Mouse (Mus musculus) intestine, embryonic 14.5 days (tissue): ENCODE measurements around the gene St14. TPM values are rescaled to one million over a fixed set of nuclear protein-coding genes. Genes with fewer than 3 reads are reported as not detected.

Experiments
- ATAC-seq: fragments of 200-750 bp; cut with Nextera tagmentation; replicated peaks from 2 replicates; pipeline ENCODE4 v1.8.0; 2017; ENCODE audit warnings: low read depth, moderate number of reproducible peaks, moderate TSS enrichment, moderate library complexity; ENCODE audit not compliant: low FRiP score, low TSS enrichment
- DNase-seq: peaks from one replicate; pipeline ENCODE4 v3.0.0-alpha.2; 2018; ENCODE audit warnings: low spot score
- H3K27ac ChIP-seq: fragments of 300-500 bp; sonication (generic); 2 replicates; pipeline ENCODE4 v1.5.1; 2014; ENCODE audit warnings: low read depth, mild to moderate bottlenecking, control low read depth
- H3K27me3 ChIP-seq: fragments of 300-500 bp; sonication (generic); replicated peaks from 2 replicates; pipeline ENCODE4 v1.6.1; 2014; ENCODE audit warnings: low read length, control low read depth; ENCODE audit not compliant: control insufficient read depth, insufficient read depth
- H3K36me3 ChIP-seq: fragments of 300-500 bp; sonication (generic); 2 replicates; pipeline ENCODE4 v1.6.1; 2014; ENCODE audit warnings: low read length, control low read depth; ENCODE audit not compliant: control insufficient read depth, insufficient read depth
- H3K4me1 ChIP-seq: fragments of 300-500 bp; sonication (generic); replicated peaks from 2 replicates; pipeline ENCODE4 v1.6.1; 2014; ENCODE audit warnings: low read length, control low read depth, mixed read lengths; ENCODE audit not compliant: control insufficient read depth, insufficient read depth
- H3K4me2 ChIP-seq: fragments of 300-500 bp; sonication (generic); 2 replicates; pipeline ENCODE4 v1.6.1; 2014; ENCODE audit warnings: low read length
- H3K4me3 ChIP-seq: fragments of 300-500 bp; sonication (generic); 2 replicates; pipeline ENCODE4 v1.5.1; 2014; ENCODE audit warnings: low read depth, low read length, control low read depth, mixed read lengths
- H3K9ac ChIP-seq: fragments of 300-500 bp; sonication (generic); 2 replicates; pipeline ENCODE4 v1.6.1; 2014; ENCODE audit warnings: mild to moderate bottlenecking, low read length
- H3K9me3 ChIP-seq: fragments of 300-500 bp; sonication (generic); 2 replicates; pipeline ENCODE4 v1.6.1; 2016; ENCODE audit warnings: low read length, control low read depth; ENCODE audit not compliant: control insufficient read depth
- WGBS: fragments of 180-500 bp; shearing (Covaris S2); extraction: QIAGEN DNeasy Blood & Tissue Kit; methylation state at CpG from one replicate; pipeline ENCODE4 v1.1.7; 2014; 5-methylcytosine and 5-hydroxymethylcytosine counted together
- polyA plus RNA-seq: library from polyadenylated mRNA; unstranded; fragments of >200 nt; fragmentation: Nextera tagmentation; extraction: Ambion mirVana; gene quantifications from 2 replicates; pipeline ENCODE4 v1.2.1, GENCODE M21; 2014

St14 gene
- polyA plus RNA-seq, 1 experiment from 2014 or later = 60.8 TPM

DNA sequence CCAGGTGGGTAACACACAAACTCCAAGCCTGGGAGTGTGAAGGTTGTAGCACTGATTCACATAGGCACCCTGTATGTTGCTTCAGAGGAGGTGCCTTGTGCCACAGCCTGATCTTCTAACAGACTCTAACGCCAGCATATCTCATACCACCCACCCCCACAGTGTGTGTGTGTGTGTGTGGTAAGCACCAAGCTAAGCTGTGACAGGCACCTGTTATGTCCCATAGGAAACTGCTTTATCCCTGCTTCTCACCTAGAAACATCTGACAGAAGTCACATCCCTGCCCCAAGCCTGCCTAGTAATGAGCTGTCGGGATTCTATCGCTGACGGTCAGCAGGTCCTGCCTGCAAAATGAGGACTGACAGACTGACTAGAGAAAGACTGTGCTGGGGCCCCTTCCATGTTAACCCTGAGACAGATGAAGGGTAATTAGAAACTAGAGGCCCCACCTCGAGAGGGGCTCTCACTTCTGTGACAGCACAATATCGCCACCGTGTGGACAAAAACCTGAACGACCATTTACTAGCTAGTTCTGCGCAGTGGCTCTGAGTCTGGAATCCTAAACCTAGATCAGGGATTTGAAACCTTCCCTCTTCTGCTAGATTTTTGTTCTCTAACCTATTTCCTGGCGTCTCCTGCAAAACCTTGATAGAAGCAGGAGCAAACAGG is 45.4 kb downstream of the St14 start:
- no peak overlapping the region for H3K27ac ChIP-seq
- ATAC-seq = peak; percentile 47; the same call in 1 of the 2 replicates

DNA sequence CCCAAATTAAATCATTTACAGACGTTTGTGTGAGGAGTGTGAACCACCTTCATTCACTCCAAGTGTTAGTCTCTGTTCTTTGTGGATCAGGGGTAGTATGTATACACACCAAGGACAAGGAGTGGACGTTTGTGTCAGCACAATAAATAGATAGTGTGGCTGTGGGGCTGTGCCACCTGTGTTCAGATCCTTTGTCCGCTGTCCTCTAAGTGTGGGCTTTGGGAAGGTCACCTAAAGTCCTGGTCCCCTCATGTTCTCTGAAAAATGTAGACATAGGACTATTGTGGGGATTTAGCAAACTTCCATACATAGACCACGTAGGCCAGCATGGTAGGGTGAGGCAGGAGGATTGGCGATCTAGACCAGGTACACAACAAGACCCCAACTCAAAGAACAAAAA is 46.1 kb downstream of the St14 start:
- no peak for ATAC-seq

More for the DNA sequence above, 45.4 kb downstream of the St14 start:
- Histone ChIP-seq H3K36me3 (no peaks in the 10 kb centered on the region), H3K9me3 (no peaks in the 10 kb centered on the region), H3K4me3 (no peak overlapping the region), H3K27me3 (no peaks in the 10 kb centered on the region), H3K4me2 (no peak overlapping the region), H3K4me1 (no peaks in the 10 kb centered on the region), H3K9ac (no peak overlapping the region)
- DNase-seq = peak; percentile 91
- WGBS = 18% methylated on average over 10 of the region's 10 CpGs

DNA sequence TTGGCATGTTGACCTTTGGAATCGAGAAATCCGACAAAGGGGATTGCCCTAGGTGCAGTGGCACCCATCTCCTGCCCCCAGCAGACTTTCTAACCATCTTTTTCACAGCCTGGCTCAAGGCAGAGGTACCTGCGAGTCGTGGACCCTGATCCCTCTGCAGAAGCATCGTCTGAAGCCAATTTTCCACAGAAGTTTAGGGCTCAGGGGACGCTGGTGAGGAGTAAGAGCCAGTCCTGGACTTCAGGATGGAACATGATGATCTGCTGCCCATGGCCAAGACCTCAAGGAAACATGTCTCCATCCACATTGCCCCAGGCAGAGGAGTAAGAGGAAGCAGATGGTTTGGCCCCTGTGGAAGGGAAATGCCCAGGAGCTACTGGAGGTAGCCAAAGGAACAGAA is 48.9 kb downstream of the St14 start:
- H3K4me3 ChIP-seq = no peak overlapping the region
- H3K9me3 ChIP-seq = no peaks in the 10 kb centered on the region
- H3K27ac ChIP-seq = no peak overlapping the region
- H3K4me2 ChIP-seq = no peak overlapping the region
- ATAC-seq (no peak), DNase-seq (no peak)
- no peaks in the 10 kb centered on the region for H3K4me1 ChIP-seq
- 77% methylated on average over 6 of the region's 6 CpGs for WGBS
- H3K36me3 ChIP-seq = no peaks in the 10 kb centered on the region
- no peaks in the 10 kb centered on the region for H3K27me3 ChIP-seq
- no peak overlapping the region for H3K9ac ChIP-seq

More for the DNA sequence above, 46.1 kb downstream of the St14 start:
- WGBS = 79% methylated on average over 5 of the region's 5 CpGs
- H3K27me3 ChIP-seq = no peaks in the 10 kb centered on the region
- no peak for DNase-seq
- H3K4me3 ChIP-seq = no peak overlapping the region
- no peak overlapping the region for H3K9ac ChIP-seq
- H3K4me2 ChIP-seq = no peak overlapping the region
- no peaks in the 10 kb centered on the region for H3K4me1 ChIP-seq
- no peaks in the 10 kb centered on the region for H3K9me3 ChIP-seq
- no peaks in the 10 kb centered on the region for H3K36me3 ChIP-seq
- no peak overlapping the region for H3K27ac ChIP-seq

DNA sequence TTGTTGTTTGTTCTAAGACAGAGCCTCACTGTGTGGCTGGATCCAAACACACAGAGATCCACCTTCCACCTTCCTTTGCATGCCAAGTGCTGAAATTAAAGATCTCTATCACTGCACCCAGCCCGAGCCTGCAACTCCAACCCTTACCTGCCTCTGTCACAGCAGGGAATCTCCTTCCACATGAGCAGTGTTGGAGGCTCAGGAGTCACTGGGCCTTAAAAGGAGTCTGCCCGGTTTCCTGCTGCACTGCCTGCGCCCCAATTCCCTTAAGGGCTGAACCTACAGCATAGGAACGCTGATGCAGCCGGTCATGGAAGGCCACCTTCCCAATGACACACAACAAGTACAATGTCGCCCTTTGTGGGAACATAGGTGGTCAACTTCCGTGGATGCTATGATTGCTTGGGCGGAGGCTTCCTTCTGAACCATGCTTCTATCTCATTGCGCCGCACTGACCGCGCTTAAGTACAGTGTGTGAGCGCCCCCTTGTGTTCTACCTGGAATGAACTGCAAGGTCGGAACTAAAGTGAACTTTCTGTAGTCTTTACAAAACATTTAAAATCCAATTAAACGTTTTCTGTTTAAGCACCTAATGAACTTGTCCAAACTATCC is 49.5 kb downstream of the St14 start:
- no peak overlapping the region for H3K9ac ChIP-seq
- H3K4me1 ChIP-seq = no peaks in the 10 kb centered on the region
- H3K4me3 ChIP-seq = no peak overlapping the region
- peak; percentile 38; the same call in 1 of the 2 replicates for ATAC-seq
- no peaks in the 10 kb centered on the region for H3K9me3 ChIP-seq
- H3K36me3 ChIP-seq = no peaks in the 10 kb centered on the region
- H3K27me3 ChIP-seq = no peaks in the 10 kb centered on the region
- peak overlapping the region; percentile 27; the same call in 1 of the 2 replicates for H3K4me2 ChIP-seq
- no peak overlapping the region for H3K27ac ChIP-seq
- DNase-seq = peak; percentile 88
- 9% methylated on average over 15 of the region's 15 CpGs for WGBS

DNA sequence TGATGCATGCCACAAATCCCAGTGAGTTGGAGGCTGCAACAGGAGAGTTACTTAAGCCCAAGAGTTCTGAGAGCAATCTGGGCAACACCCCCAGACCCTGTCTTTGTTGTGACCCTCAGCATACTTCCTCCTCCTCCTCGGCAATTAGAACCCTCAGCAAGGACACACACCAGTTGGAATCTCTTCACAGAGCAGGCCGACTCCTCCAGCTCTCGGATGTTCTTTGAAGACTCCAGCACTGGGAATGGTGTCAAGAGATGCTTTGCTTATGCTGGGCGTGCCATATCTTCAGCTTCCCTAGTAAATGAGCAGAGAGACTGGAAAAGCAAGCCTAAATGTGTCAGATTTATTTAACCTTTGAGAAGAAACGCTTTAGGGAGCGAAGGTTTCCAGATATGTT is 50.9 kb downstream of the St14 start:
- H3K4me3 ChIP-seq = no peak overlapping the region
- no peak overlapping the region for H3K4me2 ChIP-seq
- ATAC-seq (no peak), DNase-seq (no peak)
- H3K4me1 ChIP-seq = no peaks in the 10 kb centered on the region
- WGBS = 61% methylated on average over 6 of the region's 6 CpGs
- no peaks in the 10 kb centered on the region for H3K36me3 ChIP-seq
- no peak overlapping the region for H3K27ac ChIP-seq
- no peak overlapping the region for H3K9ac ChIP-seq
- no peaks in the 10 kb centered on the region for H3K27me3 ChIP-seq
- no peaks in the 10 kb centered on the region for H3K9me3 ChIP-seq

DNA sequence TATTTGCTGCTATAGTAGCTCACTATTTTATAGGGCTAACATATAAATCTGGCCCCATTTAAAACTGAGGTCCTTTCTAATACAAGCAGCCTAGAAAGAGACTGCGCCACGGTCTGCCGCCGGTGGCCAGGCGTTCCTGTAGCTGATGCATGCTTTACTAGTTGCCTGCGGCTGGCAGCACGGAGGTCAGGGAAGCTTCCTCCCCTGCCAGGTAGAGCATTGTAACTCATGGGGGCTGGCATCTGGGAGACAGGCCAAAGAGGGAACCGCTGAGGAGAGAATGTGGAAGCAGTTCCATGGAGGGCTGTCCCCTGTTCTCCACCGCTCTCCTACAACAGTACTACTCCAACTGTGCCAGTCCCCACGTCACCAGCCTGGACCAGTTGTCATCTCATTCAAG is 56.8 kb downstream of the St14 start:
- DNase-seq (no peak), ATAC-seq (no peak)
- no peaks in the 10 kb centered on the region; the same call in 1 of the 2 replicates for H3K4me1 ChIP-seq
- H3K36me3 ChIP-seq = no peaks in the 10 kb centered on the region; the same call in 1 of the 2 replicates
- H3K9ac ChIP-seq = no peak overlapping the region
- no peaks in the 10 kb centered on the region for H3K27me3 ChIP-seq
- WGBS = 80% methylated on average over 10 of the region's 10 CpGs
- H3K27ac ChIP-seq = no peak overlapping the region
- no peaks in the 10 kb centered on the region for H3K9me3 ChIP-seq
- no peak overlapping the region for H3K4me3 ChIP-seq
- H3K4me2 ChIP-seq = no peak overlapping the region

DNA sequence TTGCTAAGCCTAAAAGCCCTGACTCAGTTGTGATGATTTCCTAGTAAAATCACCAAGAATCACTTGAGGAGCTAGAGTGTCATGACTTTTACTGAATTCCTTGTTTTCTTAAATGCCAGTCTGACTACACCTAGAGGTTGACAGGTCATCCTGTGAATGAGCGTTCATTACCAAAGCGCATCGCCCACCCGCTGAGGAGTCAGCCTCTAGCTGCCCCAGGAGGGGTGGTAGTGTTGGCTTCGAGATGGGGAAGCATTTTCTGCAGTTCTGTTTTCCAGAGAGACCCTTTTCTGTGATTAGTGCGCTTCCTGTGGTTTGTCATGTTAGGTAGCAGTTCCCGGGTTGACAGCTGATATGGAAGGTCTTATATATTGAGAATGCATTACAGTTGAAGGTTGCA is 57.9 kb downstream of the St14 start:
- ATAC-seq = no peak
- no peak overlapping the region for H3K27ac ChIP-seq

DNA sequence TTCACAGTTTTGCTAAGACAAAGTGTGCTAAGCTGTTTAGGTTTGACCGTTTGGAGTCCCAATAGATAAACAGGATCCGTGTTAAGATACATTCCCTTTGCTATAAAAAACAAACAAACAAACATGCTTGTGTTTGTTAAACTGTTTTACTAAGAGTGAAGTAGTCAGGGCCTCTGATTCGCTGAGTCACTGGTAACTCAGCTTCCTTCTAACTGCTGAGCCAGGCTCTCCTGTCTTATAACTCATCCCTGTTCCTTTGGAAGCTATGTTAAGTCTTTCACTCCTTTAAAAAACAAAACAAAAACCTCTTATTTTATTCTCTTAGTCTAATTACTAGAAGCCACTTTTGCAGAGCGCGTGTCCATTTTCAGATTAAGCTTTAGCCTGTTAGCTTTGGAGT is 59.4 kb downstream of the St14 start:
- no peaks in the 10 kb centered on the region for H3K27me3 ChIP-seq
- ATAC-seq (no peak), DNase-seq (no peak)
- H3K9me3 ChIP-seq = no peaks in the 10 kb centered on the region
- no peak overlapping the region for H3K4me3 ChIP-seq
- peaks cover 21% of the 10 kb centered on the region for H3K36me3 ChIP-seq
- no peak overlapping the region for H3K9ac ChIP-seq
- H3K4me1 ChIP-seq = no peaks in the 10 kb centered on the region; the same call in 1 of the 2 replicates
- no peak overlapping the region for H3K27ac ChIP-seq
- 83% methylated on average over 5 of the region's 5 CpGs for WGBS
- H3K4me2 ChIP-seq = no peak overlapping the region

More for the DNA sequence above, 57.9 kb downstream of the St14 start:
- DNase-seq = no peak
- WGBS = 84% methylated on average over 7 of the region's 7 CpGs
- Histone ChIP-seq H3K4me3 (no peak overlapping the region), H3K9me3 (no peaks in the 10 kb centered on the region), H3K4me2 (no peak overlapping the region), H3K36me3 (peaks cover 9% of the 10 kb centered on the region), H3K4me1 (no peaks in the 10 kb centered on the region; the same call in 1 of the 2 replicates), H3K27me3 (no peaks in the 10 kb centered on the region), H3K9ac (no peak overlapping the region)

DNA sequence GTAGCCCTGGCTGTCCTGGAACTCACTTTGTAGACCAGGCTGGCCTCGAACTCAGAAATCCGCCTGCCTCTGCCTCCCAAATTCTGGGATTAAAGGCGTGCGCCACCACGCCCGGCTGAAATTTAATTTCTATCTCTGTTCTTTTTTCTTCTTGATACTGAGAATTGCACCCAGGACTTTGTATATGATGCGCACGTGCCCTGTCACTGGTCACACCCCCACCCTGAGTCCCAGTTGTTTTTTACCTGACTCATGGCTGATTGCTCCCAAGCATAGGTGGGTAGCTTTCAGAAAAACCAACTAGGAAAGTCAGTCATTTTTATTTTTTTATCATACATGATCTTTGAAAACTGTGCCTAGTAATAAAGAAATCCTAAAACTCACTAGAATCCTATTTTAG is 60.9 kb downstream of the St14 start:
- no peak overlapping the region for H3K4me3 ChIP-seq
- H3K27me3 ChIP-seq = no peaks in the 10 kb centered on the region
- no peak overlapping the region for H3K27ac ChIP-seq
- no peaks in the 10 kb centered on the region; the same call in 1 of the 2 replicates for H3K4me1 ChIP-seq
- peaks cover 35% of the 10 kb centered on the region for H3K36me3 ChIP-seq
- H3K9me3 ChIP-seq = no peaks in the 10 kb centered on the region
- H3K9ac ChIP-seq = no peak overlapping the region
- DNase-seq = no peak
- 96% methylated on average over 8 of the region's 8 CpGs for WGBS
- ATAC-seq = no peak
- no peak overlapping the region for H3K4me2 ChIP-seq
